Mouse (Mus musculus): ENCODE data around the gene Fbxo24. TPM values are rescaled to one million over a fixed set of nuclear protein-coding genes. Genes with fewer than 3 reads are reported as not detected.

Fbxo24 gene
- polyA plus RNA-seq (2014; fragmentation: Illumina TruSeq; extraction: RNeasy Lipid Tissue Mini Kit (QIAGEN cat#74804); ENCODE audit: low read depth, low replicate concordance) = not detected

GRCm38 (mm10) chr5:137628498-137629305, at the start of gene Fbxo24, which contains the start of the genes Lrch4 and Gm20605:
Gene Fbxo24 (minus strand): TSS chr5:137629002.
Gene Lrch4 (plus strand): TSS chr5:137629121.
Gene Gm20605 (plus strand): TSS chr5:137629175.

GRCm38 (mm10) chr5:137645652-137646091, 16.9 kb upstream of the Fbxo24 start, which contains the start of gene Irs3:
Gene Irs3 (minus strand): TSS chr5:137645714.

GRCm38 (mm10) chr5:137641054-137641453, 12.3 kb upstream of the Fbxo24 start, which contains the start of gene Sap25:
Gene Sap25 (plus strand): TSS chr5:137641334.

GRCm38 (mm10) chr5:137613550-137613949, 15.3 kb downstream of the Fbxo24 start, which contains the start of gene Pcolce:
Gene Pcolce (minus strand): TSS chr5:137613784.

GRCm38 (mm10) chr5:137600619-137601364, 28.0 kb downstream of the Fbxo24 start, which contains the start of gene Mospd3:
Gene Mospd3 (minus strand): TSS chr5:137601058.

GRCm38 (mm10) chr5:137569665-137570064, 59.1 kb downstream of the Fbxo24 start, which contains the start of gene Tfr2:
Gene Tfr2 (plus strand): TSS chr5:137569840.

Other genes with a start within 250 kb of the Fbxo24 start
- not detected for gene Zan, start 151.9 kb downstream of the Fbxo24 start, polyA plus RNA-seq (2014; fragmentation: Illumina TruSeq; extraction: RNeasy Lipid Tissue Mini Kit (QIAGEN cat#74804); ENCODE audit: low read depth, low replicate concordance)
- gene Pop7, start 126.5 kb downstream of the Fbxo24 start, polyA plus RNA-seq (2014; fragmentation: Illumina TruSeq; extraction: RNeasy Lipid Tissue Mini Kit (QIAGEN cat#74804); ENCODE audit: low read depth, low replicate concordance) = not detected
- gene Gigyf1, start 110.5 kb downstream of the Fbxo24 start, polyA plus RNA-seq (2014; fragmentation: Illumina TruSeq; extraction: RNeasy Lipid Tissue Mini Kit (QIAGEN cat#74804); ENCODE audit: low read depth, low replicate concordance) = 2.2 TPM
- not detected for gene Epo, start 95.8 kb downstream of the Fbxo24 start, polyA plus RNA-seq (2014; fragmentation: Illumina TruSeq; extraction: RNeasy Lipid Tissue Mini Kit (QIAGEN cat#74804); ENCODE audit: low read depth, low replicate concordance)
- 1.2 TPM for gene Gnb2, start 95.5 kb downstream of the Fbxo24 start, polyA plus RNA-seq (2014; fragmentation: Illumina TruSeq; extraction: RNeasy Lipid Tissue Mini Kit (QIAGEN cat#74804); ENCODE audit: low read depth, low replicate concordance)
- gene Actl6b, start 75.5 kb downstream of the Fbxo24 start, polyA plus RNA-seq (2014; fragmentation: Illumina TruSeq; extraction: RNeasy Lipid Tissue Mini Kit (QIAGEN cat#74804); ENCODE audit: low read depth, low replicate concordance) = not detected
- gene Tfr2, start 59.2 kb downstream of the Fbxo24 start, polyA plus RNA-seq (2014; fragmentation: Illumina TruSeq; extraction: RNeasy Lipid Tissue Mini Kit (QIAGEN cat#74804); ENCODE audit: low read depth, low replicate concordance) = not detected
- not detected for gene Mospd3, start 27.9 kb downstream of the Fbxo24 start, polyA plus RNA-seq (2014; fragmentation: Illumina TruSeq; extraction: RNeasy Lipid Tissue Mini Kit (QIAGEN cat#74804); ENCODE audit: low read depth, low replicate concordance)
- 63.9 TPM for gene Pcolce, start 15.2 kb downstream of the Fbxo24 start, polyA plus RNA-seq (2014; fragmentation: Illumina TruSeq; extraction: RNeasy Lipid Tissue Mini Kit (QIAGEN cat#74804); ENCODE audit: low read depth, low replicate concordance)
- gene Lrch4, start 119 bp upstream of the Fbxo24 start, polyA plus RNA-seq (2014; fragmentation: Illumina TruSeq; extraction: RNeasy Lipid Tissue Mini Kit (QIAGEN cat#74804); ENCODE audit: low read depth, low replicate concordance) = 0.99 TPM
- not detected for gene Gm20605, start 173 bp upstream of the Fbxo24 start, polyA plus RNA-seq (2014; fragmentation: Illumina TruSeq; extraction: RNeasy Lipid Tissue Mini Kit (QIAGEN cat#74804); ENCODE audit: low read depth, low replicate concordance)
- gene Sap25, start 12.3 kb upstream of the Fbxo24 start, polyA plus RNA-seq (2014; fragmentation: Illumina TruSeq; extraction: RNeasy Lipid Tissue Mini Kit (QIAGEN cat#74804); ENCODE audit: low read depth, low replicate concordance) = not detected
- gene Irs3, start 16.7 kb upstream of the Fbxo24 start, polyA plus RNA-seq (2014; fragmentation: Illumina TruSeq; extraction: RNeasy Lipid Tissue Mini Kit (QIAGEN cat#74804); ENCODE audit: low read depth, low replicate concordance) = 0.58 TPM
- gene Agfg2, start 55.7 kb upstream of the Fbxo24 start, polyA plus RNA-seq (2014; fragmentation: Illumina TruSeq; extraction: RNeasy Lipid Tissue Mini Kit (QIAGEN cat#74804); ENCODE audit: low read depth, low replicate concordance) = 12.5 TPM
- not detected for gene Nyap1, start 112.6 kb upstream of the Fbxo24 start, polyA plus RNA-seq (2014; fragmentation: Illumina TruSeq; extraction: RNeasy Lipid Tissue Mini Kit (QIAGEN cat#74804); ENCODE audit: low read depth, low replicate concordance)
- gene Tsc22d4, start 116.7 kb upstream of the Fbxo24 start, polyA plus RNA-seq (2014; fragmentation: Illumina TruSeq; extraction: RNeasy Lipid Tissue Mini Kit (QIAGEN cat#74804); ENCODE audit: low read depth, low replicate concordance) = 0.29 TPM
- gene Ppp1r35, start 149.8 kb upstream of the Fbxo24 start, polyA plus RNA-seq (2014; fragmentation: Illumina TruSeq; extraction: RNeasy Lipid Tissue Mini Kit (QIAGEN cat#74804); ENCODE audit: low read depth, low replicate concordance) = not detected
- 10.4 TPM for gene Mepce, start 158.7 kb upstream of the Fbxo24 start, polyA plus RNA-seq (2014; fragmentation: Illumina TruSeq; extraction: RNeasy Lipid Tissue Mini Kit (QIAGEN cat#74804); ENCODE audit: low read depth, low replicate concordance)
- gene Zcwpw1, start 158.8 kb upstream of the Fbxo24 start, polyA plus RNA-seq (2014; fragmentation: Illumina TruSeq; extraction: RNeasy Lipid Tissue Mini Kit (QIAGEN cat#74804); ENCODE audit: low read depth, low replicate concordance) = 7.7 TPM
- 0.76 TPM for gene Pilra, start 207.3 kb upstream of the Fbxo24 start, polyA plus RNA-seq (2014; fragmentation: Illumina TruSeq; extraction: RNeasy Lipid Tissue Mini Kit (QIAGEN cat#74804); ENCODE audit: low read depth, low replicate concordance)
- not detected for gene Pilrb1, start 229.1 kb upstream of the Fbxo24 start, polyA plus RNA-seq (2014; fragmentation: Illumina TruSeq; extraction: RNeasy Lipid Tissue Mini Kit (QIAGEN cat#74804); ENCODE audit: low read depth, low replicate concordance)
- not detected for gene Pilrb2, start 242.8 kb upstream of the Fbxo24 start, polyA plus RNA-seq (2014; fragmentation: Illumina TruSeq; extraction: RNeasy Lipid Tissue Mini Kit (QIAGEN cat#74804); ENCODE audit: low read depth, low replicate concordance)

Data from adrenal gland, adult 10 weeks (tissue).